Mouse (Mus musculus): ENCODE measurements around the gene Pcyt1a.
"Not testable (repeated sequence)": the region's sequence is repeated elsewhere in the genome, so short reads cannot be mapped to it uniquely, and the experiment has no call there.

Pcyt1a gene

GRCm38 (mm10) chr16:32469404-32470105, 38.8 kb downstream of the Pcyt1a start:
- DNase-seq (ENCODE audit: extremely low spot score, low read depth, low spot score): no peak

- no peak for DNase-seq (ENCODE audit: extremely low spot score, low read depth, low spot score)
These were observed 41.7 kb downstream of the Pcyt1a start for GRCm38 (mm10) chr16:32472276-32473015.

DNA sequence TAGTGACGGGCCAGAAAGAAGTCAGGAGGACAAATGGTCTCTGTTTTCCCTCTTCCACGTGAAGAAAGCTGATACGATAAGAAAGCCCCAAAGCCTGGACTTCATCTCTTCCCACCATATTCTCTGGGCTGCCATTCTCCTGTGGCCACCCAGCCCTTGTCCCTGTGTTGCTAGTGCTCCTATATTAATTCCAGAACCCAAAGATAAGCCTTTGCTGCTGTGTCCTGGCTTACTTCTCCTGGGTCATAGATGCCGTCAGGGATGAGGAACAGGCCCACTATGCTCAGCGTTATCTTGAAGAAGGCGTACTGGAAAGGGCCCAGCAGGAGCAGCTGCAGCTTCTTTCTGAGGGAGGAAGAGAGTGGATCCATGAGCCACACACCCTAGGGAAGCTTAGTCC, 46.6 kb downstream of the Pcyt1a start:
- no peak for DNase-seq (ENCODE audit: extremely low spot score, low read depth, low spot score)

- no peak for DNase-seq (ENCODE audit: extremely low spot score, low read depth, low spot score)
These were observed 48.7 kb downstream of the Pcyt1a start for GRCm38 (mm10) chr16:32479415-32479814.

GRCm38 (mm10) chr16:32484431-32484871, 53.7 kb downstream of the Pcyt1a start:
- DNase-seq (ENCODE audit: extremely low spot score, low read depth, low spot score): no peak

DNA sequence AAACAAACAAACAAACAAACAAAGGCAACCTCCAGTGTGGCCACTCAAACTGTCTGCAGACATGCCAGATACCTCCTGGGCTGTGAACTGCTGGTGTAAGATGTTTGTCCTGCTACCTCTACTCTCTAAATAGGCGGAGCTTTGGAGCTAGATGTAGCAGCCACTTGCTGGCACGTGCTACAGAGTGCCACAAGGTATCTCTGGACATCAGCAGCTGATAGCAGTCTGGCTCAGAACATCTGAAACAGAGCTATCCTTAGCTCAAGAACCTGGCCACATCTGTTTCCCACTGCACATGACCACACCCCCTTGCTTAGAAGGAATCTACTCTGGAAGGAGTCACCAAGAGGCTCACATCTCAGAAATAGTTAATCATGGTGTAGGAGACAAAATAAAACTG, 54.5 kb downstream of the Pcyt1a start:
- no peak for DNase-seq (ENCODE audit: extremely low spot score, low read depth, low spot score)

- DNase-seq (ENCODE audit: extremely low spot score, low read depth, low spot score): no peak
These were observed 55.3 kb downstream of the Pcyt1a start for GRCm38 (mm10) chr16:32486046-32486445.

- no peak for DNase-seq (ENCODE audit: extremely low spot score, low read depth, low spot score)
These were observed 56.8 kb downstream of the Pcyt1a start, which contains the start of gene Slc51a for GRCm38 (mm10) chr16:32487234-32488111. Slc51a (minus strand) TSS chr16:32487879.

- DNase-seq (ENCODE audit: extremely low spot score, low read depth, low spot score): no peak
These were observed 58.2 kb downstream of the Pcyt1a start for GRCm38 (mm10) chr16:32488939-32489338.

GRCm38 (mm10) chr16:32494371-32494770, 63.6 kb downstream of the Pcyt1a start:
- DNase-seq (ENCODE audit: extremely low spot score, low read depth, low spot score): not testable (repeated sequence)

DNA sequence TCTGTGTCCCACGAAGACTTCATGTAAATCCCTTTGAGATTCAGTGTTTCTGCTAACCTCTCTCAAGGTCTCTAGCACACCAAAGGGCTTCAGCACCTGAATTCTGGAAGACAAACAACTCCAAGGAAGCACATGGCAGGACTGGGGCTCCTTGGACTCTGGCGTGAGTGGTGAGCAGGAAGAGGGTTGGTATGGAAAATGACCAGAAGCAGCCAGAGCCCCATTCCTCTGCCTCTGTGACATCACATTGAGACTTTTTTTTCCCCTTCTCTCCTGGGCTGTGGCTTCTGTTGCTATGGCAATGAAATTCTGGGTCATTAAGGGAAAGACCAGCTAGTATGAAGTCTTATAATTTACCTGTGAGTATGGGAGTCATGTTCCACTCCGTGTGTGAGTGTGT, 65.2 kb downstream of the Pcyt1a start, which contains the start of gene Zdhhc19:
Gene Zdhhc19, plus strand, starts transcription at position 301 of the 400 bp plus-strand sequence.
- DNase-seq (ENCODE audit: extremely low spot score, low read depth, low spot score): no peak

DNA sequence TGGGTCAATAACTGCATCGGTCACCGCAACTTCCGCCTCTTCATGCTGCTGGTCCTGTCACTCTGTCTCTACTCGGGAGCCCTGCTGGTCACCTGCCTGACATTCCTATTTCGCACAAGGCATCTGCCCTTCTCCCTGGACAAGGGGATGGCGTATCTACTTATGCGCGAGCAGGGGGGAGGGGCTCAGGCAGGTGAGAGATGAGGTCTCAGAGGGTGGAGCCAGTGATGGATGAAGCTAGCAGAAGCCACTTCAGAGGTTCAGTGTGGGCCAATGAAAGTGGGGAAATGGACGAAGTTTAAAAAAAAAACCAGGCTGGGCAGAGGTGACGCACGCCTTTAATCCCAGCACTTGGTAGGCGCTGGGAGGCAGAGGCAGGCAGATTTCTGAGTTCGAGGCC, 68.3 kb downstream of the Pcyt1a start:
- DNase-seq (ENCODE audit: extremely low spot score, low read depth, low spot score): no peak

DNA sequence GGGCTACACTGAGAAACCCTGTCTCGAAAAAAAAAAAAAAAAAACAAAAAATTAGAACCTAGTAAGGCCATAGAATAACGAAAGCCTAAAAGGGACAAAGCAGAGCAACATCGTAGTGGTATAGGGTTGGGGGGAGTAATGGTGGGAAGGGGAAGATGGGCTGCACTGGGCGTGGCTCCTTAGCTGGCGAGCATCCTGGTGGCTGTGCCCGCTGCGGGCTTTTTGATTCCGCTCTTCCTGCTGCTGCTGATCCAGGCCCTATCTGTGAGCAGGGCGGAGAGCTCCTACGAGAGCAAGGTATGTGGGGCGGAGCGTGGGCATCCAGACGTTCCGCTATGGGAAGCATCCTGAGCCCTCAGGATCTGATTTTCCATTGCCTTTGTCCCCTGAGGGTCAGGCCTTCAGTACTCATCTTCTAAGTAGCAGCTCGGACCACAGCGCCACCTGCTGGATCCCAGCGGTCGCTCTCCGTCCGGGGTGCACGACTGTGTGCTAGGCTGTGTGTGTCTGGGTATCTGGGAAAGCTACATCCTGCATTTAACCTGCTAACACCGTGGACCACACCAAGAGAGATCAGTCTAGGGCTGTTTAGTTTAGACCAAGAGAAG, 68.8 kb downstream of the Pcyt1a start:
- DNase-seq (ENCODE audit: extremely low spot score, low read depth, low spot score): no peak

DNA sequence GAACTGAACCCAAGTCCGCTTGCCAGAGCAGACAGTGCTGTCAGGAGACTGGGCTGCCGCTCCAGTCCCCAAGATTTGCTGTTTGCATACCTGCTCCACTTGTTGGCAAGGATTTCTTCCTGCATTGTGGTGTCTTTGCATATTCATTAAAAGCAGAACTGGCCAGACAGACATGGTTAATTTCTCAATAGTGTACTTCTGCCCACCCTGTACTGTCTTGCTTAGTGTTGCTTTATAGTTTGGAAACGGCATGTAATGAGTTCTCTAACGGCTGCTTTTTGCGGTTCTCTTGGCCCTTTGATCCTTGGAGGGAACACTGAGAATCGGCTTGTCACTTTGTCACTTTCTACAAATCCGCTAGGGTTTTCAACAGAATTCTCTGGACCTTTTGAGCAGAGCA, 70.7 kb downstream of the Pcyt1a start:
- no peak for DNase-seq (ENCODE audit: extremely low spot score, low read depth, low spot score)

DNA sequence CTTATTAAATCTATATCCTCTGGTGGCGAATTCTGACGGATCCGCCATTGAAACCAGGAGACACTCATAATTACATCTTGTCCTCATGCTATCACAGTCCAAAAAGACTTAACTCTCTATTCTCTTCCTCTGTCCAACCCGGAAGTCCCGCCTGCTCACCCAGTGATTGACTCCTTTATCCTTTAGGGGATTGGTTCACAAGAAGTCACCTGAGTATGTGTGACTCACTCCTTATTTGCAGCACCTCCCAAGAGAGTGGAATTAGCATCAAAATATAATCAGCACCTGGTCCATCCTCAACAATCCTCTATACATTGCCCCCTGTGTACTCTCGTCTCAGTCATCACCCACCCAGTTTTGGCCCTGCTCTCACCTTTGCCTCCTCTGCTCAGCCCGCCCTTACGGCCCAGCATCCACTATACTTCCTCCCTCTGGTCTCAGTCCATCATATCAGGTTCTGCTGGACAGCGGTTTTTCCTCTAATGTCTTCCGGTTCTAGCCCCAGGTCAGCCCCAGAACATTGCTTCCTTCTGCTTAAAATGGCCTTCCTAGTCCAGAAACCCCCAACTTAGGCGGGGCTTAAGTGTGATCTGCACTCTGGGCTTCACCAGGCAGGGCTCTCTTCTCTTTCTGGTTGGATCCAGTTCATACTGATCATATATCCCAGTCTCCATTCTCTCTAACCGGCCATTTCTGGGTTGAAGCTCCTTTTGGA, 72.1 kb downstream of the Pcyt1a start:
- no peak for DNase-seq (ENCODE audit: extremely low spot score, low read depth, low spot score)

GRCm38 (mm10) chr16:32503633-32504032, 72.9 kb downstream of the Pcyt1a start:
- no peak for DNase-seq (ENCODE audit: extremely low spot score, low read depth, low spot score)

DNA sequence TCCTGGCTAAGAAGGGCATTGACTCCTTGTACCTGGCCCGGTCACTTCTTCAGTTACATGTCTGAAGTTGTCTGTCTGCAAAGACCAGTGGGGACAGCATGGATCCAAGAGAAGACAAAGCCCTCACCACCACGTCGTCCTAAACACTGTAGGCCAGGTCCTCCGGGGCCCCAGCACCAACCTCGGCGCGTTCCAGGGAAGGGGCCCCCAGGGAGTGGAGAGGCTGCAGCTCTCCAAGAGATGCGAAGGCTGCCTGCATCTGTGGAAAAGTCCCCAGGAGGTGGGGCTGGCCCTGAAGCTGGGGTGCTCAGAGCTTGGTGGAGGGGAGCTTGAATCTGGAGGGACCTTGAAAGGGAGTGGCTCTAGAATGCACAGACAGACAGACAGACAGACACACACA, 75.6 kb downstream of the Pcyt1a start:
- no peak for DNase-seq (ENCODE audit: extremely low spot score, low read depth, low spot score)

- no peak for DNase-seq (ENCODE audit: extremely low spot score, low read depth, low spot score)
These were observed 76.1 kb downstream of the Pcyt1a start for GRCm38 (mm10) chr16:32506868-32507267.

DNA sequence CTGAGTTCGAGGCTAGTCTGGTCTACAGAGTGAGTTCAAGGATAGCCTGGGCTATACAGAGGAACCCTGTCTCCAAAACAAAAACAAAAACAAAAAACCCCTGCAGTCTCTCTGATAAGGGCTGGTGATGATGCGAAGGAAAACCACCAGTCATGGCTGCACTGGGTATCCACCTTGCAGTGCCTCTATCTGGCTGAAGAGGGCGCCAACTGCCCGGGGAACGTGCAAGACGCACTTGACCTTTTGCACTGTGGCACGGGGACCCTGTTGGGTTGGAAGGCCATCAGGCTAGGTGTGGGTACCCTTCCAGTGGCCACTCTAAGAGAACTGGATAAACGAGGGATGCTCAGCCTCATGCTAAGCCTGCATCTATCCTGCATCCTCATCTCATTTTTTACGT, 76.7 kb downstream of the Pcyt1a start:
- no peak for DNase-seq (ENCODE audit: extremely low spot score, low read depth, low spot score)

- DNase-seq (ENCODE audit: extremely low spot score, low read depth, low spot score): no peak
These were observed 77.3 kb downstream of the Pcyt1a start for GRCm38 (mm10) chr16:32508035-32508434.
